Mouse (Mus musculus) mouse trophoblast stem cell (cell line): Measurements from ENCODE around the gene Ifitm5.
"Not testable (repeated sequence)": the region's sequence is repeated elsewhere in the genome, so short reads cannot be mapped to it uniquely, and the experiment has no call there.

Experiments
- in situ Hi-C, 2 experiments: fragments of 300-500 bp; cut with MseI, MboI; formaldehyde crosslinking; loops; 2 replicates in 1 of 2; 3 replicates in 1 of 2; pipeline ENCODE4 v1.15.1; 2025

Ifitm5 gene

GRCm38 (mm10) chr7:140949824-140950530 lies at the start of gene Ifitm5:
Ifitm5 (minus strand) TSS chr7:140950291.
- in situ Hi-C loops = no loop called here

GRCm38 (mm10) chr7:140998853-140999700 lies 49.0 kb upstream of the Ifitm5 start:
- in situ Hi-C loops = no loop called here

GRCm38 (mm10) chr7:140997817-140998216 lies 47.7 kb upstream of the Ifitm5 start:
- in situ Hi-C loops = no loop called here

GRCm38 (mm10) chr7:140991117-140991689 lies 41.1 kb upstream of the Ifitm5 start:
- in situ Hi-C loops = no loop called here

- in situ Hi-C loops = no loop called here
Observed at GRCm38 (mm10) chr7:140990622-140991021, 40.5 kb upstream of the Ifitm5 start.

GRCm38 (mm10) chr7:140990185-140990584 lies 40.1 kb upstream of the Ifitm5 start:
- in situ Hi-C loops = no loop called here

- in situ Hi-C loops = no loop called here
Observed at GRCm38 (mm10) chr7:140989022-140989421, 38.9 kb upstream of the Ifitm5 start.

GRCm38 (mm10) chr7:140987182-140988138 lies 37.4 kb upstream of the Ifitm5 start:
- in situ Hi-C loops = no loop called here

- in situ Hi-C loops = no loop called here
Observed at GRCm38 (mm10) chr7:140982971-140983370, 32.9 kb upstream of the Ifitm5 start.

- in situ Hi-C loops = no loop called here
Observed at GRCm38 (mm10) chr7:140981704-140982103, 31.6 kb upstream of the Ifitm5 start.

- in situ Hi-C loops = not testable (repeated sequence)
Observed at GRCm38 (mm10) chr7:140976720-140977119, 26.6 kb upstream of the Ifitm5 start.

- in situ Hi-C loops = no loop called here
Observed at GRCm38 (mm10) chr7:140975465-140975864, 25.4 kb upstream of the Ifitm5 start.

- in situ Hi-C loops = no loop called here
Observed at GRCm38 (mm10) chr7:140974940-140975339, 24.8 kb upstream of the Ifitm5 start.

GRCm38 (mm10) chr7:140973396-140974165 lies 23.5 kb upstream of the Ifitm5 start:
- in situ Hi-C loops = no loop called here

- in situ Hi-C loops = no loop called here
Observed at GRCm38 (mm10) chr7:140971479-140972171, 21.5 kb upstream of the Ifitm5 start.

- in situ Hi-C loops = no loop called here
Observed at GRCm38 (mm10) chr7:140970931-140971330, 20.8 kb upstream of the Ifitm5 start.

- in situ Hi-C loops = not testable (repeated sequence)
Observed at GRCm38 (mm10) chr7:140968710-140969109, 18.6 kb upstream of the Ifitm5 start.

- in situ Hi-C loops = no loop called here
Observed at GRCm38 (mm10) chr7:140967862-140968591, 17.9 kb upstream of the Ifitm5 start.

GRCm38 (mm10) chr7:140966921-140967320 lies 16.8 kb upstream of the Ifitm5 start, which contains the start of gene Ifitm1:
Ifitm1 (plus strand) TSS chr7:140967221.
- in situ Hi-C loops = no loop called here
